Mouse (Mus musculus) intestine, embryonic 16.5 days (tissue): ENCODE measurements around the gene Atp5g2. TPM values are rescaled to one million over a fixed set of nuclear protein-coding genes. Genes with fewer than 3 reads are reported as not detected.
A peak's percentile ranks its signal among the peaks of the same experiment; 100 is the strongest.

ENCODE experiments used
- ATAC-seq: fragments of 200-750 bp; cut with Nextera tagmentation; 2 replicates; pipeline ENCODE4 v1.8.0; 2017; ENCODE audit warnings: moderate TSS enrichment, moderate library complexity
- H3K27ac ChIP-seq: fragments of 300-500 bp; sonication (generic); 2 replicates; pipeline ENCODE4 v1.5.1; 2014; ENCODE audit warnings: mild to moderate bottlenecking, low read length
- H3K27me3 ChIP-seq: fragments of 300-500 bp; sonication (generic); replicated peaks from 2 replicates; pipeline ENCODE4 v1.6.1; 2014; ENCODE audit warnings: low read length, control low read depth, mixed read lengths; ENCODE audit not compliant: control insufficient read depth, insufficient read depth
- H3K36me3 ChIP-seq: fragments of 300-500 bp; sonication (generic); 2 replicates; pipeline ENCODE4 v1.6.1; 2014; ENCODE audit warnings: low read length, control low read depth; ENCODE audit not compliant: control insufficient read depth, insufficient read depth
- H3K4me1 ChIP-seq: fragments of 300-500 bp; sonication (generic); 2 replicates; pipeline ENCODE4 v1.6.1; 2014; ENCODE audit warnings: low read length, control low read depth, mixed read lengths; ENCODE audit not compliant: control insufficient read depth, insufficient read depth
- H3K4me2 ChIP-seq: fragments of 300-500 bp; sonication (generic); 2 replicates; pipeline ENCODE4 v1.6.1; 2014; ENCODE audit warnings: low read depth, low read length, control low read depth
- H3K4me3 ChIP-seq: fragments of 300-500 bp; sonication (generic); 2 replicates; pipeline ENCODE4 v1.5.1; 2014; ENCODE audit warnings: mild to moderate bottlenecking, low read length
- H3K9ac ChIP-seq: fragments of 300-500 bp; sonication (generic); 2 replicates; pipeline ENCODE4 v1.6.1; 2014; ENCODE audit warnings: low read depth, low read length
- H3K9me3 ChIP-seq: fragments of 300-500 bp; sonication (generic); 2 replicates; pipeline ENCODE4 v1.6.1; 2016; ENCODE audit warnings: low read length, control low read depth; ENCODE audit not compliant: control insufficient read depth
- WGBS: fragments of 180-500 bp; shearing (Covaris S2); extraction: QIAGEN DNeasy Blood & Tissue Kit; methylation state at CpG from one replicate; pipeline ENCODE4 v1.1.7; 2014; 5-methylcytosine and 5-hydroxymethylcytosine counted together
- microRNA counts: library from miRNA; unstranded; fragments of <30 nt; microRNA quantifications from one replicate; lab custom pipeline; 2016
- microRNA-seq: library from miRNA; unstranded; fragments of <30 nt; microRNA quantifications from one replicate; pipeline ENCODE4, GENCODE M21; 2016
- polyA plus RNA-seq: library from polyadenylated mRNA; unstranded; fragments of >200 nt; fragmentation: Nextera tagmentation; extraction: Ambion mirVana; gene quantifications from 2 replicates; pipeline ENCODE4 v1.2.1, GENCODE M21; 2015

Atp5g2 gene
- polyA plus RNA-seq, 1 experiment from 2014 or later: 55.5 TPM

DNA sequence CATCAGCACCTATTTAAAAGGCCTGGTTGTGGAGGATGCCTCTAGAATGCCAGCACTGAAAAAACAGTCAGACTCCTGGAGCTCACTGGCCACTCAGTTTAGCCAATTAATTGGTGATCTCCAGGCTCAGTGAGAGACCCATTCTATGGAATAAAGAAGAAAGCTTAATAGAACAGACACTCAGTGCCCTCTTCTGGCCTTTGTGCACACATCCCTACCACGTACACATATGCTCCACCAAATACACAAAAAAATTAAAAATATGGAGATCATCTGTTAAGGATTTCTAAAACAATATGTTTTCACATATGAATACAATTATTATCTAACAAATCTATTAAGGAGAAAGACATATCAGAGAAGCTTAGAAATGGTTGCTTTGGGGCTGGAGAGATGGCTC lies 51.4 kb downstream of the Atp5g2 start:
- no peak overlapping the region for H3K27ac ChIP-seq
- H3K4me3 ChIP-seq: no peak overlapping the region
- no peak overlapping the region for H3K4me2 ChIP-seq
- no peaks in the 10 kb centered on the region for H3K27me3 ChIP-seq
- no peaks in the 10 kb centered on the region for H3K9me3 ChIP-seq
- WGBS: 88% methylated on average over 1 of the region's 1 CpGs
- no peak overlapping the region for H3K9ac ChIP-seq
- H3K36me3 ChIP-seq: no peaks in the 10 kb centered on the region
- H3K4me1 ChIP-seq: peaks cover 22% of the 10 kb centered on the region
- ATAC-seq: no peak

DNA sequence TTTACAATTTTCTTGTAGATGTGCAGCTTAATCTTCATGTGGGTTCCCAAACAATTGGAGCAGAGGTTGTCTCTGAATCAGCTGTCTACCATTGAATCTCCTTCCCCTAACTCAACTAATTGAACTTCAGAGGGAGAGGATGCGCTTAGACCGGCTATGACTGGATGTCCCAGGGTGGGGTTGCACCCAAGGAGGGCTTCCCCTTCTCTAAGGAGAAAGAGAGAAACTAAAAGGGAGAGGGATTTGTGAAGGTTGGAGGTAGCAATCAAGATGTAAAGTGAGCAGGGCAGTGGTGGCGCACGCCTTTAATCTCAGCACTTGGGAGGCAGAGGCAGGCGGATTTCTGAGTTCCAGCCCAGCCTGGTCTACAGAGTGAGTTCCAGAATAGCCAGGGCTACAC lies 52.7 kb downstream of the Atp5g2 start:
- ATAC-seq: no peak

DNA sequence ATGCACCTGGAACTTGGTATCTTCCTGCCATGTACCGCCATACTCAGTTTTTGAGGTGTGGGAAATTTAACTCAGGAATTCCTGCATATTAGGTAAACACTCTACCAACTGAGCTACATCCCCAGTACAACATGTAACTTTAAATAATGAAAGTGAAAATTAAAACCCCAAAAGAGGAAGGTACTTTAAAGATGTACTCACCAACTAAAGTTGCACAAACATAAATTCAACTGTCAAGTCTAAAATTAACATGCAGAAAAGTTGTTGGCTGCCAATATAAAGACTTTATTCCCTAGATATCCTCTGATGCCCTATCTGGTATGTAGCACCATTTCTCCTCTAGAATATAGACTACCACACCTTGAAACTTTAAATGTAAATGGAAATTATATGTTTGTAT lies 54.5 kb downstream of the Atp5g2 start:
- Histone ChIP-seq H3K9me3 (no peaks in the 10 kb centered on the region), H3K36me3 (no peaks in the 10 kb centered on the region), H3K9ac (no peak overlapping the region), H3K4me3 (no peak overlapping the region), H3K27ac (no peak overlapping the region), H3K4me1 (peaks cover 7% of the 10 kb centered on the region; the same call in 1 of the 2 replicates), H3K4me2 (no peak overlapping the region), H3K27me3 (no peaks in the 10 kb centered on the region)
- ATAC-seq: no peak
- 78% methylated on average over 1 of the region's 1 CpGs for WGBS

More for the DNA sequence above, 52.7 kb downstream of the Atp5g2 start:
- peaks cover 22% of the 10 kb centered on the region for H3K4me1 ChIP-seq
- H3K27me3 ChIP-seq: no peaks in the 10 kb centered on the region
- H3K9me3 ChIP-seq: no peaks in the 10 kb centered on the region
- H3K36me3 ChIP-seq: no peaks in the 10 kb centered on the region
- no peak overlapping the region for H3K9ac ChIP-seq
- 94% methylated on average over 5 of the region's 5 CpGs for WGBS
- H3K4me3 ChIP-seq: no peak overlapping the region
- H3K4me2 ChIP-seq: no peak overlapping the region
- H3K27ac ChIP-seq: no peak overlapping the region

DNA sequence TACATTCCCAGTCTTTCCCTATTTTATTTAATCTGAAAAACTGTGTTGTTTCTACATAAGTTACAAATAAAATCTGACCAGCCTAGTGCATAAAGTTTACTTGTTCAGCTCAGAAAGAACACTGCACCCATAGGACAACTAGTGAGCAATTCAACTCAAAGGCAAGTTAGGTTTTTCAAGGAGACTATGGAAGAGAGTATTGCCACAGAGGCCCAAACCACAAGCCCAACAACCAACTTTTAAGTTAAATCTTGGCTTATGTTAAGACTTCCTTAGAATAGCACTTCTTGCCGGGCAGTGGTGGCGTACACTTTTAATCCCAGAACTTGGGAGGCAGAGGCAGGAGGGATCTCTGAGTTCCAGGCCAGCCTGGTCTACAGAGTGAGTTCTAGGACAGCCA lies 56.0 kb downstream of the Atp5g2 start:
- Histone ChIP-seq H3K4me1 (no peaks in the 10 kb centered on the region), H3K9ac (no peak overlapping the region), H3K4me2 (no peak overlapping the region), H3K27ac (no peak overlapping the region), H3K4me3 (no peak overlapping the region), H3K27me3 (no peaks in the 10 kb centered on the region), H3K9me3 (no peaks in the 10 kb centered on the region), H3K36me3 (no peaks in the 10 kb centered on the region)
- WGBS: 94% methylated on average over 2 of the region's 2 CpGs
- no peak for ATAC-seq

DNA sequence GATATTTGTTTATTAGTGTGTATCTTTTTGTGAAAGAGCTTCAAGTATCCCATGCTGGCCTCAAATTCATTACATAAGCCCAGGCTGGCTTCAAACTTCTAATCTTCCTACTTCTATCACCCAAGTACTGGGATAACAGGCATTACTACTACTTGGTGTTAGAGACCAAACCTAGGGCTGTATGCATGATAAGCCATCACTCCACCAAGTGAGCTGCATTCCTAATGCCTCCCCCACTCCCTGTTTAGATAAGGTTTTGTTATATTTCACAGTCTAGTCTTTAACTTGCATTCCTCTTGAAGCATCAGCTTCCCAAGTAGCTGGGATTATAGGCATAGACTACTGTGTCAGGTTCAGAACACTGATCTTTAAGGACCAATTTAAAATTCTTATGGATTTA lies 57.9 kb downstream of the Atp5g2 start:
- no peak overlapping the region for H3K4me2 ChIP-seq
- H3K4me3 ChIP-seq: no peak overlapping the region
- H3K36me3 ChIP-seq: no peaks in the 10 kb centered on the region
- H3K9me3 ChIP-seq: no peaks in the 10 kb centered on the region
- no peak for ATAC-seq
- no peaks in the 10 kb centered on the region for H3K4me1 ChIP-seq
- H3K27me3 ChIP-seq: no peaks in the 10 kb centered on the region
- H3K27ac ChIP-seq: no peak overlapping the region
- no peak overlapping the region for H3K9ac ChIP-seq

DNA sequence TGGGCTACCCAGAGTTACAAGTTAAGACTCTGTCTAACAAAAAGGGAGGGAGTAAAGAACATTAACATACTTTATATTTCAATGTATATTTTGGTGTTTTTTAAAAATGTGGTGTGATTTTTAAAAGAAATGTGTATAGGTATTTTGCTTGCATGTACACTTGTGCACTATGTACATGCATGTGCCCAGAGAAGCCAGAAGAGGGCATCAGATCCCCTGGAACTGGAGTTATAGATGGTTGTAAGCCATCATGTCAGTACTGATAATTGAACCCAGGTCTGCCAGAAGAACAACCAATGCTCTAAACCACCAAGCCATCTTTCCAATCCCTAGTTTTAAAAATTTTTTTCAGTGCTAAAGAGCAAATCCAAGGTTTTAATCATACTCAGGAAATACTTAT lies 59.2 kb downstream of the Atp5g2 start:
- Histone ChIP-seq H3K27me3 (no peaks in the 10 kb centered on the region), H3K4me1 (no peaks in the 10 kb centered on the region), H3K9ac (no peak overlapping the region), H3K36me3 (no peaks in the 10 kb centered on the region), H3K4me3 (no peak overlapping the region), H3K9me3 (no peaks in the 10 kb centered on the region), H3K27ac (no peak overlapping the region), H3K4me2 (no peak overlapping the region)
- ATAC-seq: no peak

MicroRNAs encoded within 50 kb of the gene (microRNA counts, 519-probe panel; counts per million panel counts)
- 1,618 counts per million, percentile 17 among the panel's probes with 10 or more counts for microRNA mmu-miR-688 (lab: Ali Mortazavi, UCI)

Small RNA genes within 50 kb of the gene (microRNA-seq; reads per million reads assigned to microRNA genes)
- gene Mir688: 0.91 reads per million

Other genes with a start within 250 kb of the Atp5g2 start
- gene Amhr2, start 227.0 kb downstream of the Atp5g2 start, polyA plus RNA-seq: 0.75 and 0.88 TPM in 2 replicates
- gene Prr13, start 213.3 kb downstream of the Atp5g2 start, polyA plus RNA-seq: 173 and 182 TPM in 2 replicates
- 138 and 152 TPM in 2 replicates for gene Pcbp2, start 201.8 kb downstream of the Atp5g2 start, polyA plus RNA-seq
- gene Gm10337, start 168.6 kb downstream of the Atp5g2 start, polyA plus RNA-seq: 5.5 TPM in 1 of 2 replicates, not detected in the other
- gene Map3k12, start 155.3 kb downstream of the Atp5g2 start, polyA plus RNA-seq: 9.2 TPM in 2 replicates
- gene Tarbp2, start 154.2 kb downstream of the Atp5g2 start, polyA plus RNA-seq: 91.3 and 105 TPM in 2 replicates
- gene Npff, start 147.4 kb downstream of the Atp5g2 start, polyA plus RNA-seq: 1.8 and 1.9 TPM in 2 replicates
- gene Gm28047, start 47.3 kb downstream of the Atp5g2 start, polyA plus RNA-seq: not detected in 2 replicates
- gene Atf7, start 46.9 kb downstream of the Atp5g2 start, polyA plus RNA-seq: 21.9 and 22.5 TPM in 2 replicates
- gene Calcoco1, start 49.8 kb upstream of the Atp5g2 start, polyA plus RNA-seq: 26.5 and 27.0 TPM in 2 replicates
- not detected in 2 replicates for gene Hoxc13, start 248.8 kb upstream of the Atp5g2 start, polyA plus RNA-seq